Mouse (Mus musculus): Measurements from ENCODE around the gene Dgkh. TPM values are rescaled to one million over a fixed set of nuclear protein-coding genes. Genes with fewer than 3 reads are reported as not detected.

Dgkh gene
- polyA plus RNA-seq, 1 experiment from 2014 or later, result 3.2 TPM

DNA sequence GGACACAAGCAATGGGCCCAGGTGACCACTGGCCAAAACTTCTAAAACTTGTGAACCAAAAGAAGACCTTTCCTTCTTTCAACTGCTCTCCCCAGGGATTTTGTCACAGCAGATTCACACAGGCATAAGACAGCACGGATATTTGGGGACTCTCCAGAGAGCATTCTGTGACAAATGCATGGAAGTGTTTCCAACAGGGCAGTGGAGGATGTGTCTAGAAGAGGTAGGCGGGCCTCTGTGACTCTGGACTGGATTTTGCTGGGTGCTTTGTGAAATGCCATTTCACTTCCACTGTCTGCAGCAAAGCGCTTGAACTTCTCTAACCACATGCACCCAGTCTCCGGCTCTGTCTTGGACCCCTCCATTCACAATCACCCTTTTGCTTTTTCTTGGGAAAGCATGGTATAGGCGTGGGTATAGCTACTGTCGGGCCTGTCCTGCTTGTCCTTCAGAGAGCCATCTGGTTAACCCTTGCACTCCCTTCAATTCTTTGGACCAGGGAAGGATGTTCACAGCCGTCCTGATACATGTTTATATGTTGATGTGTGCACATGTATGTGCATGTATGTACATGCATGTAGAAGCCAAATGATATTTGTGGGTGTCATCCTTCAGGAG, 77.5 kb downstream of the Dgkh start:
- Histone ChIP-seq H3K9me3 (ENCODE audit: control insufficient read depth, low read length) (0 out of 2 replicates have a peak, but pooled peaks cover 4% of the 10 kb centered on the region), H3K27me3 (ENCODE audit: control insufficient read depth, insufficient read depth, low read length) (no peaks in the 10 kb centered on the region), H3K4me3 (ENCODE audit: low read length) (no peak overlapping the region), H3K9ac (ENCODE audit: low read depth, low read length) (no peak overlapping the region), H3K36me3 (ENCODE audit: control insufficient read depth, insufficient read depth, low read length) (no peaks in the 10 kb centered on the region), H3K27ac (ENCODE audit: low read depth, low read length) (no peak overlapping the region), H3K4me1 (ENCODE audit: control insufficient read depth, insufficient read depth, low read length) (no peaks in the 10 kb centered on the region; the same call in 1 of the 2 replicates), H3K4me2 (replicated peaks; ENCODE audit: low read depth, low read length) (no peak overlapping the region)
- no peak for ATAC-seq (ENCODE audit: low FRiP score, low TSS enrichment)
- WGBS, result 86% methylated on average over 7 of the region's 7 CpGs

DNA sequence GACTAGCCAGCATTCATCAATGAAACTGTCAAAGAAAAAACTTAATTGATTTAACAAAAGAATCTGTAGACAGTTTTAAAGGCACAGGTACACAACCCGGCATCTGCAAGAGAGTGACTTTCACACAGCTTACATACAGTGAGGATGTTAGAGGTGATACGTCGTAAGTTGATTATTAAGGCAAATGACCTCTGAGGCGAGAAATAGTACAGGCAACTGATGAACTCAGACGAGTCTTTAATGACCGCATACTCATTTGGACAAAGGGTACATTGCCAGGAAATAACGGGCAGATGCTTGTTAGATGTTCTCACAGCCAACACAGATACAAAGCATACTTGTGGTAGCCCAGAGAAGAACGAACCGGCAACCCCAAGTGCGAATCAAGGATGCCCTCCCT, 78.4 kb downstream of the Dgkh start:
- no peak overlapping the region for H3K4me2 ChIP-seq (replicated peaks; ENCODE audit: low read depth, low read length)
- no peak overlapping the region for H3K9ac ChIP-seq (ENCODE audit: low read depth, low read length)
- H3K9me3 ChIP-seq (ENCODE audit: control insufficient read depth, low read length), result 0 out of 2 replicates have a peak, but pooled peaks cover 4% of the 10 kb centered on the region
- H3K27me3 ChIP-seq (ENCODE audit: control insufficient read depth, insufficient read depth, low read length), result no peaks in the 10 kb centered on the region
- H3K27ac ChIP-seq (ENCODE audit: low read depth, low read length), result no peak overlapping the region
- WGBS, result 81% methylated on average over 10 of the region's 10 CpGs
- H3K36me3 ChIP-seq (ENCODE audit: control insufficient read depth, insufficient read depth, low read length), result no peaks in the 10 kb centered on the region
- no peak for ATAC-seq (ENCODE audit: low FRiP score, low TSS enrichment)
- no peak overlapping the region for H3K4me3 ChIP-seq (ENCODE audit: low read length)
- peaks cover 5% of the 10 kb centered on the region; the same call in 1 of the 2 replicates for H3K4me1 ChIP-seq (ENCODE audit: control insufficient read depth, insufficient read depth, low read length)

GRCm38 (mm10) chr14:78653333-78653732, 79.2 kb downstream of the Dgkh start:
- Histone ChIP-seq H3K4me3 (ENCODE audit: low read length) (no peak overlapping the region), H3K27ac (ENCODE audit: low read depth, low read length) (no peak overlapping the region), H3K4me1 (ENCODE audit: control insufficient read depth, insufficient read depth, low read length) (peaks cover 5% of the 10 kb centered on the region; the same call in 1 of the 2 replicates), H3K27me3 (ENCODE audit: control insufficient read depth, insufficient read depth, low read length) (no peaks in the 10 kb centered on the region), H3K9me3 (ENCODE audit: control insufficient read depth, low read length) (no peaks in the 10 kb centered on the region), H3K4me2 (replicated peaks; ENCODE audit: low read depth, low read length) (no peak overlapping the region), H3K9ac (ENCODE audit: low read depth, low read length) (no peak overlapping the region), H3K36me3 (ENCODE audit: control insufficient read depth, insufficient read depth, low read length) (no peaks in the 10 kb centered on the region)
- no peak for ATAC-seq (ENCODE audit: low FRiP score, low TSS enrichment)
- 94% methylated on average over 5 of the region's 5 CpGs for WGBS

- Histone ChIP-seq H3K4me1 (ENCODE audit: control insufficient read depth, insufficient read depth, low read length) (peaks cover 5% of the 10 kb centered on the region; the same call in 1 of the 2 replicates), H3K4me2 (replicated peaks; ENCODE audit: low read depth, low read length) (no peak overlapping the region), H3K27ac (ENCODE audit: low read depth, low read length) (no peak overlapping the region), H3K9me3 (ENCODE audit: control insufficient read depth, low read length) (no peaks in the 10 kb centered on the region), H3K9ac (ENCODE audit: low read depth, low read length) (no peak overlapping the region), H3K27me3 (ENCODE audit: control insufficient read depth, insufficient read depth, low read length) (no peaks in the 10 kb centered on the region), H3K4me3 (ENCODE audit: low read length) (no peak overlapping the region), H3K36me3 (ENCODE audit: control insufficient read depth, insufficient read depth, low read length) (no peaks in the 10 kb centered on the region)
- ATAC-seq (ENCODE audit: low FRiP score, low TSS enrichment), result no peak
- 84% methylated on average over 7 of the region's 7 CpGs for WGBS
Observed at GRCm38 (mm10) chr14:78651696-78652095, 80.9 kb downstream of the Dgkh start.

DNA sequence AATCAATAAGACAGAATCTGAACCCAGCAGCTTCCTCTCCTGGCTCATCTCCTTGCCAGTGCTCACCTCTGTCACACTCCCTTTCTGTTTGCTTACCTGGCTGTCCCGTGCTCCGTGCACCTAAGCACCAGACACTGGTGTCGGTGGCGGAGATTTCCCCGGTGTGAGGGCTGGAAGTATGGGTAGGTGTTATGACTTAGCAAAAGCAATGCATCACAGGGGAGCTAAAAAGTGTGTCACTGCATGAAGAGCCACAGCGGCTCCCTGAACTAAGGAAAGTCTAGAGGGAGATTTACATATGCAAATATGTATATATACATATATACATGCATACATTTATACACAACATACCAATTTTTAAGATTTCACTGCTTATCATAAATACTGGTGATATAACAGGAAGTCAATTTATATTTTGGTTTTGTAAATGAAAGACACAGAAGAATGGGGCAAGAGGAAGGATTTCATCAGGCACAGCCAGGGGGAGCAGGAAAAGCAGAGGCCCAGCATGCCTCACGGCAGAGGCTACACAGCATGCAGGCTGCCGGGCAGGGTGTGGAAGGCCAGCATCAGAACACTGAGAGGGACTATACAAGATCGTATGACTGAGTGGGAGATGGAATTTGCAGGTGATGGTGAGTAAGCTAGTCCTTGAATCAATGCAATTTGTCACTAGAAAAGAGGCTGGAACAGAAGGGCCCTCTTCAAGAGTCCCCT, 82.0 kb downstream of the Dgkh start:
- H3K9me3 ChIP-seq (ENCODE audit: control insufficient read depth, low read length), result no peaks in the 10 kb centered on the region
- H3K4me2 ChIP-seq (replicated peaks; ENCODE audit: low read depth, low read length), result no peak overlapping the region
- no peaks in the 10 kb centered on the region for H3K36me3 ChIP-seq (ENCODE audit: control insufficient read depth, insufficient read depth, low read length)
- no peak for ATAC-seq (ENCODE audit: low FRiP score, low TSS enrichment)
- WGBS, result 72% methylated on average over 9 of the region's 9 CpGs
- no peaks in the 10 kb centered on the region for H3K27me3 ChIP-seq (ENCODE audit: control insufficient read depth, insufficient read depth, low read length)
- H3K9ac ChIP-seq (ENCODE audit: low read depth, low read length), result no peak overlapping the region
- no peak overlapping the region for H3K4me3 ChIP-seq (ENCODE audit: low read length)
- no peak overlapping the region for H3K27ac ChIP-seq (ENCODE audit: low read depth, low read length)
- peaks cover 5% of the 10 kb centered on the region; the same call in 1 of the 2 replicates for H3K4me1 ChIP-seq (ENCODE audit: control insufficient read depth, insufficient read depth, low read length)

GRCm38 (mm10) chr14:78649525-78650274, 82.9 kb downstream of the Dgkh start:
- no peak overlapping the region for H3K9ac ChIP-seq (ENCODE audit: low read depth, low read length)
- no peak overlapping the region; the same call in 1 of the 2 replicates for H3K4me2 ChIP-seq (replicated peaks; ENCODE audit: low read depth, low read length)
- peaks cover 5% of the 10 kb centered on the region; the same call in 1 of the 2 replicates for H3K4me1 ChIP-seq (ENCODE audit: control insufficient read depth, insufficient read depth, low read length)
- H3K27ac ChIP-seq (ENCODE audit: low read depth, low read length), result peak overlapping the region; percentile 53
- H3K4me3 ChIP-seq (ENCODE audit: low read length), result no peak overlapping the region
- no peaks in the 10 kb centered on the region for H3K36me3 ChIP-seq (ENCODE audit: control insufficient read depth, insufficient read depth, low read length)
- H3K9me3 ChIP-seq (ENCODE audit: control insufficient read depth, low read length), result no peaks in the 10 kb centered on the region
- peak; percentile 35; the same call in 1 of the 2 replicates for ATAC-seq (ENCODE audit: low FRiP score, low TSS enrichment)
- WGBS, result 55% methylated on average over 21 of the region's 21 CpGs
- no peaks in the 10 kb centered on the region for H3K27me3 ChIP-seq (ENCODE audit: control insufficient read depth, insufficient read depth, low read length)

- no peak overlapping the region for H3K4me2 ChIP-seq (replicated peaks; ENCODE audit: low read depth, low read length)
- 56% methylated on average over 3 of the region's 3 CpGs for WGBS
- no peaks in the 10 kb centered on the region for H3K9me3 ChIP-seq (ENCODE audit: control insufficient read depth, low read length)
- no peak overlapping the region for H3K27ac ChIP-seq (ENCODE audit: low read depth, low read length)
- H3K9ac ChIP-seq (ENCODE audit: low read depth, low read length), result no peak overlapping the region
- no peak overlapping the region for H3K4me3 ChIP-seq (ENCODE audit: low read length)
- peaks cover 5% of the 10 kb centered on the region; the same call in 1 of the 2 replicates for H3K4me1 ChIP-seq (ENCODE audit: control insufficient read depth, insufficient read depth, low read length)
- no peaks in the 10 kb centered on the region for H3K27me3 ChIP-seq (ENCODE audit: control insufficient read depth, insufficient read depth, low read length)
- no peak for ATAC-seq (ENCODE audit: low FRiP score, low TSS enrichment)
- H3K36me3 ChIP-seq (ENCODE audit: control insufficient read depth, insufficient read depth, low read length), result no peaks in the 10 kb centered on the region
Observed at GRCm38 (mm10) chr14:78645622-78646021, 87.0 kb downstream of the Dgkh start.

DNA sequence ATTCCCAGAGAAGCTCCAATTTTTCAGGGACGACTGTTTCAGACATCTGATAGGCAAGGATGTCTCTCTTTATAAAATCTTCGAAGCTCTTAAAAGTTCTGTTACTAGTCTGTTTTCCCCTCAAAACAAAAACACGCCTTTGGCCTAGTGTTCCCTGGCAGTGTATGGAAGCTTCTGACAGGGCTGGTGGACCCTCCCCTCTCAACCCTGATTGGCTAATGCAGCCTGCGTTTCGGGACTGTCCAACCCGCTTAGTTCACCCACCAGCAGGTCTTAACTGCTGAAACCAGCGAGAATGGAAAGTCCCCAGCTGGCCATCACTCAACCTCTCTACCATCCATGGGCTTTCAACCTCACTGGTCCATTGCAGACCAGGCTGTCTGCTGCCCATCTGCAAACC, 91.3 kb downstream of the Dgkh start:
- Histone ChIP-seq H3K4me1 (ENCODE audit: control insufficient read depth, insufficient read depth, low read length) (no peaks in the 10 kb centered on the region), H3K4me3 (ENCODE audit: low read length) (no peak overlapping the region), H3K27me3 (ENCODE audit: control insufficient read depth, insufficient read depth, low read length) (no peaks in the 10 kb centered on the region), H3K27ac (ENCODE audit: low read depth, low read length) (no peak overlapping the region), H3K4me2 (replicated peaks; ENCODE audit: low read depth, low read length) (no peak overlapping the region), H3K36me3 (ENCODE audit: control insufficient read depth, insufficient read depth, low read length) (no peaks in the 10 kb centered on the region), H3K9ac (ENCODE audit: low read depth, low read length) (no peak overlapping the region), H3K9me3 (ENCODE audit: control insufficient read depth, low read length) (no peaks in the 10 kb centered on the region)
- 84% methylated on average over 7 of the region's 7 CpGs for WGBS
- ATAC-seq (ENCODE audit: low FRiP score, low TSS enrichment), result no peak
